Mouse (Mus musculus) brain, embryonic 14.5 days (tissue): ENCODE data around the gene Mki67.

Source experiments
- CTCF ChIP-seq: fragments of 200-500 bp; IDR thresholded peaks from 2 replicates; pipeline ENCODE4 v1.5.1; 2012; ENCODE audit warnings: inconsistent platforms, mild to moderate bottlenecking, moderate library complexity, borderline replicate concordance; ENCODE audit not compliant: insufficient read depth, insufficient read length; ENCODE audit errors: extremely low read depth
- POLR2A ChIP-seq: fragments of 200-500 bp; IDR thresholded peaks from 2 replicates; pipeline ENCODE4 v1.6.1; 2012; ENCODE audit warnings: mild to moderate bottlenecking, inconsistent platforms, borderline replicate concordance; ENCODE audit not compliant: poor library complexity, insufficient read depth, insufficient read length, severe bottlenecking; ENCODE audit errors: extremely low read depth

DNA sequence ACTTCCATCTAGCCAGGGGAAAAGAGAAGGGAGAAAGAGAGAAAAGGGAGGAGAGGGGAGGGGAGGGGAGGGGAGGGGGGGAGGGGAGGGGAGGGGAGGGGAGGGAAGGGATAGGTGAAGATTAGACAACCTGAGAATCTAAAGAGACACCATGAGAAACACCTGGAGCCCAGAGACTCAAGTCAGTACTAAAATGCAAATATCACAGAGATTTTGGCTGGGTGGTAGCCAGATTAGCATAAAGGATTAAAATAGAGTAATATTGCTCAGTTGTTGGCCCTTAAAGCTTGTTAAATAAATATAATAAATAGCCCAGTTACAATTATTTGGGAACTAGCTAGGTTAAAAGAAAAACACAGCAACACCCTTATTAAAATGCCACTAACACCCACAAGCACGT is 3.6 kb downstream of the Mki67 start:
- TF ChIP-seq POLR2A (no peak), CTCF (no peak)
